Mouse (Mus musculus) adrenal gland, postnatal 4 days (tissue): ENCODE results near the gene Rnf7. TPM values are rescaled to one million over a fixed set of nuclear protein-coding genes. Genes with fewer than 3 reads are reported as not detected.
"Not testable (repeated sequence)": the region's sequence is repeated elsewhere in the genome, so short reads cannot be mapped to it uniquely, and the experiment has no call there.

Experiments
- DNase-seq, 2 experiments: peaks; one replicate each; pipeline ENCODE4 v3.0.0; 2021 to 2022; ENCODE audit warnings: low spot score in 2 of 2, mixed read lengths in 2 of 2
- long read RNA-seq, 2 experiments: library from polyadenylated mRNA; stranded (forward); transcript quantifications; one replicate each; pipeline ENCODE4 v2.0.0; 2021
- total RNA-seq, 2 experiments: library from RNA; stranded (reverse); gene quantifications; 2 replicates each; pipeline ENCODE4 v1.2.3; 2021

Rnf7 gene
- 10 to 100 TPM; 84.7 to 89.5 TPM for total RNA-seq
- long read RNA-seq, experiment 1, transcript Rnf7-201 (3 exons, 1,232 nt) = major isoform, 65 of 69 reads
- long read RNA-seq, experiment 1, partial matches to known transcripts = 0 of 69 reads
- long read RNA-seq, experiment 1, other reads (novel, unspliced or antisense) = 3 of 69 reads
- long read RNA-seq, experiment 2, transcript Rnf7-201 (3 exons, 1,232 nt) = major isoform, 71 of 75 reads
- long read RNA-seq, experiment 2, partial matches to known transcripts = 0 of 75 reads
- long read RNA-seq, experiment 2, other reads (novel, unspliced or antisense) = 1 of 75 reads

GRCm38 (mm10) chr9:96478071-96478888, at the start of gene Rnf7:
Gene Rnf7, minus strand, starts transcription at chr9:96478675.
- peak; percentile 98 for DNase-seq

GRCm38 (mm10) chr9:96526011-96526410, 47.5 kb upstream of the Rnf7 start:
- no peak for DNase-seq

GRCm38 (mm10) chr9:96524972-96525506, 46.6 kb upstream of the Rnf7 start, which contains the start of gene Gm28729:
Gene Gm28729, minus strand, starts transcription at chr9:96525264.
- DNase-seq = no peak

- DNase-seq = no peak
These were observed 44.7 kb upstream of the Rnf7 start for GRCm38 (mm10) chr9:96523148-96523547.

- DNase-seq = not testable (repeated sequence)
These were observed 43.1 kb upstream of the Rnf7 start for GRCm38 (mm10) chr9:96521574-96521973.

- DNase-seq = no peak
These were observed 39.0 kb upstream of the Rnf7 start for GRCm38 (mm10) chr9:96517429-96517828.

GRCm38 (mm10) chr9:96516806-96517205, 38.3 kb upstream of the Rnf7 start:
- DNase-seq = no peak

- no peak for DNase-seq
These were observed 37.3 kb upstream of the Rnf7 start for GRCm38 (mm10) chr9:96515737-96516136.

- DNase-seq = no peak
These were observed 35.8 kb upstream of the Rnf7 start for GRCm38 (mm10) chr9:96514278-96514677.

GRCm38 (mm10) chr9:96506011-96506498, 27.6 kb upstream of the Rnf7 start:
- DNase-seq = peak in 1 of 2 experiments; percentile 29

- no peak for DNase-seq
These were observed 26.7 kb upstream of the Rnf7 start for GRCm38 (mm10) chr9:96505156-96505555.

- no peak for DNase-seq
These were observed 25.8 kb upstream of the Rnf7 start for GRCm38 (mm10) chr9:96504116-96504895.

GRCm38 (mm10) chr9:96502856-96503610, 24.6 kb upstream of the Rnf7 start:
- DNase-seq = no peak

- DNase-seq = no peak
These were observed 22.7 kb upstream of the Rnf7 start for GRCm38 (mm10) chr9:96501217-96501616.

- DNase-seq = no peak
These were observed 14.7 kb upstream of the Rnf7 start for GRCm38 (mm10) chr9:96493212-96493611.

GRCm38 (mm10) chr9:96491810-96492209, 13.3 kb upstream of the Rnf7 start:
- DNase-seq = peak in 1 of 2 experiments; percentile 10

- not testable (repeated sequence) for DNase-seq
These were observed 9.4 kb upstream of the Rnf7 start for GRCm38 (mm10) chr9:96487869-96488268.

GRCm38 (mm10) chr9:96483648-96484047, 5.2 kb upstream of the Rnf7 start:
- no peak for DNase-seq

GRCm38 (mm10) chr9:96483028-96483427, 4.6 kb upstream of the Rnf7 start:
- no peak for DNase-seq

- DNase-seq = no peak
These were observed 6.1 kb downstream of the Rnf7 start for GRCm38 (mm10) chr9:96472356-96472755.
